Mouse (Mus musculus) frontal cortex, postnatal 14 days (tissue): Measurements from ENCODE around the gene Tet2.

Experiments used
- DNase-seq, 2 experiments: peaks; one replicate each; pipeline ENCODE4 v3.0.0; 2022; ENCODE audit warnings: low spot score in 2 of 2

The Tet2 gene

GRCm38 (mm10) chr3:133518801-133519200 lies 26.1 kb downstream of the Tet2 start:
- no peak for DNase-seq

- DNase-seq = no peak
These were observed 26.8 kb downstream of the Tet2 start for GRCm38 (mm10) chr3:133518116-133518515.

GRCm38 (mm10) chr3:133517406-133517805 lies 27.5 kb downstream of the Tet2 start:
- no peak for DNase-seq

GRCm38 (mm10) chr3:133516137-133516536 lies 28.8 kb downstream of the Tet2 start:
- DNase-seq = no peak

GRCm38 (mm10) chr3:133515204-133515969 lies 29.6 kb downstream of the Tet2 start:
- no peak for DNase-seq

GRCm38 (mm10) chr3:133514290-133514689 lies 30.6 kb downstream of the Tet2 start:
- no peak for DNase-seq

GRCm38 (mm10) chr3:133513475-133513874 lies 31.5 kb downstream of the Tet2 start:
- no peak for DNase-seq

- DNase-seq = no peak
These were observed 34.6 kb downstream of the Tet2 start for GRCm38 (mm10) chr3:133510368-133510767.

GRCm38 (mm10) chr3:133509796-133510195 lies 35.1 kb downstream of the Tet2 start:
- no peak for DNase-seq

- no peak for DNase-seq
These were observed 36.1 kb downstream of the Tet2 start for GRCm38 (mm10) chr3:133508881-133509280.

- DNase-seq = no peak
These were observed 38.5 kb downstream of the Tet2 start for GRCm38 (mm10) chr3:133506289-133506954.

GRCm38 (mm10) chr3:133496953-133497352 lies 48.0 kb downstream of the Tet2 start:
- no peak for DNase-seq

- DNase-seq = no peak
These were observed 53.6 kb downstream of the Tet2 start for GRCm38 (mm10) chr3:133491370-133491769.

- DNase-seq = no peak
These were observed 56.8 kb downstream of the Tet2 start for GRCm38 (mm10) chr3:133488022-133488725.

- DNase-seq = no peak
These were observed 62.1 kb downstream of the Tet2 start for GRCm38 (mm10) chr3:133482887-133483286.

GRCm38 (mm10) chr3:133478987-133479386 lies 66.0 kb downstream of the Tet2 start:
- no peak for DNase-seq

- no peak for DNase-seq
These were observed 71.2 kb downstream of the Tet2 start for GRCm38 (mm10) chr3:133473781-133474180.

- DNase-seq = no peak
These were observed 73.8 kb downstream of the Tet2 start for GRCm38 (mm10) chr3:133471101-133471500.

GRCm38 (mm10) chr3:133468883-133469282 lies 76.1 kb downstream of the Tet2 start:
- DNase-seq = no peak

- DNase-seq = no peak
These were observed 81.7 kb downstream of the Tet2 start for GRCm38 (mm10) chr3:133463233-133463632.

GRCm38 (mm10) chr3:133462485-133462884 lies 82.5 kb downstream of the Tet2 start:
- no peak for DNase-seq

GRCm38 (mm10) chr3:133462059-133462458 lies 82.9 kb downstream of the Tet2 start:
- DNase-seq = no peak

- DNase-seq = no peak
These were observed 85.8 kb downstream of the Tet2 start for GRCm38 (mm10) chr3:133459174-133459573.
